Mouse (Mus musculus) MEL (cell line): Measurements from ENCODE around the gene Dop1b. TPM values are rescaled to one million over a fixed set of nuclear protein-coding genes. Genes with fewer than 3 reads are reported as not detected.

Source experiments
- DNase-seq: peaks from one replicate; pipeline ENCODE4 v3.0.0; 2011; ENCODE audit warnings: low read depth, low spot score
- H3K27ac ChIP-seq: 2 replicates; pipeline ENCODE4 v1.5.1; 2012; ENCODE audit warnings: low read depth, mild to moderate bottlenecking, control low read depth, low read length, moderate library complexity; ENCODE audit not compliant: control insufficient read depth
- H3K27me3 ChIP-seq, 2 experiments: fragments of 150-350 bp in 1 of 2; sonication (generic) in 1 of 2; 2 replicates each; pipeline ENCODE4 v1.6.1; 2012; ENCODE audit warnings: low read length in 2 of 2, mild to moderate bottlenecking in 2 of 2, improper control_type of control experiment in 1 of 2, moderate library complexity in 1 of 2; ENCODE audit not compliant: insufficient read depth in 2 of 2, control insufficient read depth in 1 of 2
- H3K36me3 ChIP-seq, 2 experiments: 2 replicates each; pipeline ENCODE4 v1.6.1; 2012 to 2014; ENCODE audit warnings: low read length in 2 of 2, improper control_type of control experiment in 1 of 2, inconsistent platforms in 1 of 2, mild to moderate bottlenecking in 1 of 2; ENCODE audit not compliant: insufficient read depth in 2 of 2, control insufficient read depth in 1 of 2
- H3K4me1 ChIP-seq, 2 experiments: fragments of 150-350 bp in 1 of 2; sonication (generic) in 1 of 2; 2 replicates each; pipeline ENCODE4 v1.6.1; 2012; ENCODE audit warnings: low read length in 2 of 2, improper control_type of control experiment in 1 of 2, mild to moderate bottlenecking in 1 of 2; ENCODE audit not compliant: insufficient read depth in 2 of 2, control insufficient read depth in 1 of 2
- H3K4me3 ChIP-seq, 2 experiments: fragments of 150-350 bp in 1 of 2; sonication (generic) in 1 of 2; 2 replicates each; pipeline ENCODE4 v1.5.1; 2012; ENCODE audit warnings: low read depth in 2 of 2, low read length in 2 of 2, mild to moderate bottlenecking in 2 of 2, moderate library complexity in 2 of 2, control low read depth in 1 of 2, improper control_type of control experiment in 1 of 2; ENCODE audit not compliant: control insufficient read depth in 1 of 2, insufficient read depth in 1 of 2
- H3K79me2 ChIP-seq: 2 replicates; pipeline ENCODE4 v1.6.1; 2012; ENCODE audit warnings: mild to moderate bottlenecking, low read length, moderate library complexity; ENCODE audit not compliant: control insufficient read depth, poor library complexity, insufficient read depth
- H3K9ac ChIP-seq: 2 replicates; pipeline ENCODE4 v1.6.1; 2012; ENCODE audit warnings: low read depth, mild to moderate bottlenecking, control low read depth, low read length, moderate library complexity; ENCODE audit not compliant: control insufficient read depth, poor library complexity, severe bottlenecking
- H3K9me3 ChIP-seq: fragments of 150-350 bp; sonication (generic); replicated peaks from 2 replicates; pipeline ENCODE4 v1.6.1; 2012; ENCODE audit warnings: mild to moderate bottlenecking, low read length, improper control_type of control experiment, moderate library complexity; ENCODE audit not compliant: insufficient read depth
- BHLHE40 ChIP-seq: IDR thresholded peaks from 2 replicates; pipeline ENCODE4 v1.6.1; 2012; ENCODE audit warnings: low read depth, mild to moderate bottlenecking, inconsistent platforms, low read length, improper control_type of control experiment, borderline replicate concordance
- CHD1 ChIP-seq: IDR thresholded peaks from 2 replicates; pipeline ENCODE4 v1.6.1; 2012; ENCODE audit warnings: low read depth, mild to moderate bottlenecking, inconsistent platforms, low read length, improper control_type of control experiment
- CHD2 ChIP-seq: IDR thresholded peaks from 2 replicates; pipeline ENCODE4 v1.6.1; 2011; ENCODE audit warnings: low read length, improper control_type of control experiment
- CTCF ChIP-seq, 3 experiments: IDR thresholded peaks in 2 of 3; conservative IDR thresholded peaks in 1 of 3; 2 replicates each; pipeline ENCODE4 v1.5.1; 2011 to 2012; ENCODE audit warnings: low read length in 3 of 3, low read depth in 2 of 3, mild to moderate bottlenecking in 2 of 3, improper control_type of control experiment in 1 of 3, inconsistent platforms in 1 of 3, mixed read lengths in 1 of 3, moderate library complexity in 1 of 3; ENCODE audit not compliant: control insufficient read depth in 1 of 3, insufficient read depth in 1 of 3, poor library complexity in 1 of 3, severe bottlenecking in 1 of 3
- E2F4 ChIP-seq: IDR thresholded peaks from 2 replicates; pipeline ENCODE4 v1.6.1; 2011; ENCODE audit warnings: low read depth, low read length, improper control_type of control experiment, borderline replicate concordance
- ELF1 ChIP-seq: IDR thresholded peaks from 2 replicates; pipeline ENCODE4 v1.6.1; 2014; ENCODE audit warnings: low read depth, mild to moderate bottlenecking, inconsistent platforms, low read length, improper control_type of control experiment, moderate library complexity
- EP300 ChIP-seq, 2 experiments: IDR thresholded peaks; 2 replicates each; pipeline ENCODE4 v1.6.1; 2011; ENCODE audit warnings: improper control_type of control experiment in 2 of 2, low read length in 2 of 2, low read depth in 1 of 2, mild to moderate bottlenecking in 1 of 2
- ETS1 ChIP-seq: IDR thresholded peaks from 2 replicates; pipeline ENCODE4 v1.6.1; 2012; ENCODE audit warnings: low read depth, mild to moderate bottlenecking, inconsistent platforms, low read length, improper control_type of control experiment, moderate library complexity
- GATA1 ChIP-seq: IDR thresholded peaks from 2 replicates; pipeline ENCODE4 v1.6.1; 2011; ENCODE audit warnings: low read depth, low read length, improper control_type of control experiment
- HCFC1 ChIP-seq: IDR thresholded peaks from 2 replicates; pipeline ENCODE4 v1.6.1; 2012; ENCODE audit warnings: low read depth, mild to moderate bottlenecking, inconsistent platforms, low read length, improper control_type of control experiment, moderate library complexity
- KAT2A ChIP-seq: conservative IDR thresholded peaks from 2 replicates; pipeline ENCODE4 v1.6.1; 2012; ENCODE audit warnings: low read depth, low read length, improper control_type of control experiment, inconsistent platforms
- MAFK ChIP-seq: IDR thresholded peaks from 2 replicates; pipeline ENCODE4 v1.6.1; 2011; ENCODE audit warnings: low read depth, mild to moderate bottlenecking, low read length, improper control_type of control experiment, borderline replicate concordance
- MAX ChIP-seq: IDR thresholded peaks from 2 replicates; pipeline ENCODE4 v1.6.1; 2011; ENCODE audit warnings: low read length, improper control_type of control experiment
- MEF2A ChIP-seq: IDR thresholded peaks from 2 replicates; pipeline ENCODE4 v1.6.1; 2014; ENCODE audit warnings: low read depth, mild to moderate bottlenecking, inconsistent platforms, low read length, improper control_type of control experiment; ENCODE audit not compliant: poor library complexity, insufficient replicate concordance, severe bottlenecking; ENCODE audit errors: extremely low read depth
- MXI1 ChIP-seq: IDR thresholded peaks from 2 replicates; pipeline ENCODE4 v1.6.1; 2011; ENCODE audit warnings: mild to moderate bottlenecking, low read depth, low read length, improper control_type of control experiment
- MYB ChIP-seq: IDR thresholded peaks from 2 replicates; pipeline ENCODE4 v1.6.1; 2011; ENCODE audit warnings: mild to moderate bottlenecking, low read depth, low read length, improper control_type of control experiment
- NELFE ChIP-seq: IDR thresholded peaks from 2 replicates; pipeline ENCODE4 v1.6.1; 2011; ENCODE audit warnings: low read depth, low read length, improper control_type of control experiment
- NRF1 ChIP-seq: IDR thresholded peaks from 2 replicates; pipeline ENCODE4 v1.6.1; 2014; ENCODE audit warnings: low read depth, mild to moderate bottlenecking, inconsistent platforms, low read length, improper control_type of control experiment, moderate library complexity; ENCODE audit not compliant: poor library complexity, insufficient read depth, severe bottlenecking
- POLR2A ChIP-seq, 2 experiments: IDR thresholded peaks; 2 replicates each; pipeline ENCODE4 v1.6.1; 2011 to 2012; ENCODE audit warnings: low read length in 2 of 2, mild to moderate bottlenecking in 2 of 2, control low read depth in 1 of 2, improper control_type of control experiment in 1 of 2, low read depth in 1 of 2, moderate library complexity in 1 of 2; ENCODE audit not compliant: control insufficient read depth in 1 of 2, insufficient read depth in 1 of 2, poor library complexity in 1 of 2
- POLR2AphosphoS5 ChIP-seq: IDR thresholded peaks from 2 replicates; pipeline ENCODE4 v1.6.1; 2012; ENCODE audit warnings: low read depth, borderline replicate concordance, mild to moderate bottlenecking, inconsistent platforms, low read length, moderate library complexity, mixed read lengths
- RAD21 ChIP-seq: IDR thresholded peaks from 2 replicates; pipeline ENCODE4 v1.6.1; 2011; ENCODE audit warnings: mild to moderate bottlenecking, low read depth, low read length, improper control_type of control experiment
- RCOR1 ChIP-seq: IDR thresholded peaks from 2 replicates; pipeline ENCODE4 v1.6.1; 2012; ENCODE audit warnings: low read depth, mild to moderate bottlenecking, inconsistent platforms, low read length, improper control_type of control experiment
- SIN3A ChIP-seq: IDR thresholded peaks from 2 replicates; pipeline ENCODE4 v1.6.1; 2012; ENCODE audit warnings: low read length, improper control_type of control experiment, inconsistent platforms
- SMC3 ChIP-seq: IDR thresholded peaks from 2 replicates; pipeline ENCODE4 v1.6.1; 2011; ENCODE audit warnings: low read depth, low read length, improper control_type of control experiment
- TBP ChIP-seq: IDR thresholded peaks from 2 replicates; pipeline ENCODE4 v1.8.0; 2011; ENCODE audit warnings: low read depth, low read length, improper control_type of control experiment
- TCF12 ChIP-seq: IDR thresholded peaks from 2 replicates; pipeline ENCODE4 v1.6.1; 2014; ENCODE audit warnings: low read depth, mild to moderate bottlenecking, inconsistent platforms, low read length, improper control_type of control experiment, moderate library complexity
- UBTF ChIP-seq: IDR thresholded peaks from 2 replicates; pipeline ENCODE4 v1.6.1; 2012; ENCODE audit warnings: low read depth, mild to moderate bottlenecking, inconsistent platforms, low read length, improper control_type of control experiment, moderate library complexity, borderline replicate concordance; ENCODE audit not compliant: insufficient read depth
- USF1 ChIP-seq: IDR thresholded peaks from 2 replicates; pipeline ENCODE4 v1.6.1; 2014; ENCODE audit warnings: low read depth, mild to moderate bottlenecking, inconsistent platforms, low read length, improper control_type of control experiment, moderate library complexity
- ZC3H11A ChIP-seq: IDR thresholded peaks from 2 replicates; pipeline ENCODE4 v1.6.1; 2012; ENCODE audit warnings: low read depth, mild to moderate bottlenecking, inconsistent platforms, low read length, improper control_type of control experiment
- ZMIZ1 ChIP-seq: IDR thresholded peaks from 2 replicates; pipeline ENCODE4 v1.6.1; 2012; ENCODE audit warnings: low read depth, mild to moderate bottlenecking, inconsistent platforms, low read length, improper control_type of control experiment, moderate library complexity
- ZNF384 ChIP-seq: IDR thresholded peaks from 2 replicates; pipeline ENCODE4 v1.6.1; 2012; ENCODE audit warnings: low read depth, mild to moderate bottlenecking, inconsistent platforms, low read length, improper control_type of control experiment
- polyA plus RNA-seq, 2 experiments: library from polyadenylated mRNA; stranded (reverse) in 1 of 2; unstranded in 1 of 2; fragments of >175 nt in 1 of 2; fragments of >200 nt in 1 of 2; gene quantifications; 2 replicates each; pipeline versions ENCODE4 v1.2.1 to v1.2.4; 2012; ENCODE audit warnings: low replicate concordance in 2 of 2, low read depth in 1 of 2; ENCODE audit not compliant: insufficient read length in 2 of 2, insufficient read depth in 1 of 2, missing spikeins in 1 of 2
- total RNA-seq: library from RNA; depleted of rRNA; stranded (reverse); fragments of 300-350 nt; gene quantifications from 2 replicates; pipeline ENCODE4 v1.2.3, GENCODE M21; 2012

Gene Dop1b
- total and polyA plus RNA-seq, 3 experiments, result 5.8 to 11.3 TPM; not detected in 1

- H3K9ac ChIP-seq, result no peak overlapping the region
- TF ChIP-seq ZC3H11A, result no peak
- no peak for TF ChIP-seq RAD21
- TF ChIP-seq KAT2A, result no peak
- TF ChIP-seq HCFC1, result no peak
- no peak for TF ChIP-seq NELFE
- no peak for TF ChIP-seq GATA1
- TF ChIP-seq UBTF, result no peak
- TF ChIP-seq TCF12, result no peak
- H3K4me1 ChIP-seq, result peaks cover 1 to 7% of the 10 kb centered on the region in 2 experiments
- H3K27ac ChIP-seq, result no peak overlapping the region
- no peak for DNase-seq
- no peaks in the 10 kb centered on the region for H3K27me3 ChIP-seq
- peaks cover 0 to 3% of the 10 kb centered on the region in 2 experiments; a peak in 2 of 4 replicates for H3K36me3 ChIP-seq
- H3K4me3 ChIP-seq, result no peak overlapping the region
- H3K9me3 ChIP-seq, result no peaks in the 10 kb centered on the region
- no peaks in the 10 kb centered on the region for H3K79me2 ChIP-seq
These were observed 40.1 kb downstream of the Dop1b start for GRCm38 (mm10) chr16:93751816-93752215.

GRCm38 (mm10) chr16:93756622-93757021, 44.9 kb downstream of the Dop1b start:
- no peak overlapping the region for H3K9ac ChIP-seq
- peaks cover 2 to 13% of the 10 kb centered on the region in 2 experiments for H3K4me1 ChIP-seq
- no peak overlapping the region for H3K4me3 ChIP-seq
- H3K36me3 ChIP-seq, result peaks cover 0 to 3% of the 10 kb centered on the region in 2 experiments; a peak in 2 of 4 replicates
- peak overlapping the region; percentile 16; the same call in 1 of the 2 replicates for H3K27ac ChIP-seq
- H3K27me3 ChIP-seq, result no peaks in the 10 kb centered on the region
- H3K79me2 ChIP-seq, result no peaks in the 10 kb centered on the region
- H3K9me3 ChIP-seq, result no peaks in the 10 kb centered on the region
- peak; percentile 59 for DNase-seq
- no peak for TF ChIP-seq MYB
- TF ChIP-seq MAX, result no peak
- TF ChIP-seq TBP, result no peak
- no peak for TF ChIP-seq MEF2A
- no peak for TF ChIP-seq NRF1
- TF ChIP-seq ZC3H11A, result no peak
- TF ChIP-seq CHD1, result no peak
- TF ChIP-seq SIN3A, result peak; percentile 62
- TF ChIP-seq CTCF (IDR thresholded peaks at IDR 0.05 in 2 of 3, conservative IDR thresholded peaks at IDR 0.05 in 1 of 3; ENCODE audit: control insufficient read depth in 1 of 3, insufficient read depth in 1 of 3, low read depth in 2 of 3, low read length in 3 of 3, poor library complexity in 1 of 3, severe bottlenecking in 1 of 3), result peak in 1 of 3 experiments; percentile 8; a peak in 1 of 6 replicates
- TF ChIP-seq MAFK, result peak; percentile 36; the same call in 1 of the 2 replicates
- peak; percentile 42; the same call in 1 of the 2 replicates for TF ChIP-seq ZNF384
- TF ChIP-seq UBTF, result no peak
- 0 out of 2 replicates have a peak, but pooled peaks have one; percentile 22 for TF ChIP-seq CHD2
- no peak for TF ChIP-seq KAT2A
- peak; percentile 64 for TF ChIP-seq TCF12
- no peak for TF ChIP-seq E2F4
- TF ChIP-seq GATA1, result 0 out of 2 replicates have a peak, but pooled peaks have one; percentile 7
- TF ChIP-seq ZMIZ1, result no peak
- TF ChIP-seq RCOR1, result peak; percentile 43; the same call in 1 of the 2 replicates
- peak; percentile 73 for TF ChIP-seq ETS1
- TF ChIP-seq ELF1, result no peak
- no peak for TF ChIP-seq SMC3
- TF ChIP-seq HCFC1, result no peak
- TF ChIP-seq MXI1, result no peak
- no peak for TF ChIP-seq POLR2A (IDR thresholded peaks at IDR 0.05; ENCODE audit: control insufficient read depth in 1 of 2, insufficient read depth in 1 of 2, low read depth in 1 of 2, low read length in 2 of 2, poor library complexity in 1 of 2)
- TF ChIP-seq USF1, result no peak
- no peak for TF ChIP-seq POLR2AphosphoS5
- peak; percentile 59 to 60; a peak in 2 of 4 replicates for TF ChIP-seq EP300 (IDR thresholded peaks at IDR 0.05; ENCODE audit: low read depth in 1 of 2, low read length in 2 of 2)
- no peak for TF ChIP-seq BHLHE40
